Mouse (Mus musculus) CD8-positive naive resting alpha-beta T cell, adult 2 months (primary cell): ENCODE measurements around the gene Gm5640.
"Not testable (repeated sequence)": the region's sequence is repeated elsewhere in the genome, so short reads cannot be mapped to it uniquely, and the experiment has no call there.

Experiments
- DNase-seq, 2 experiments: peaks; one replicate each; pipeline ENCODE4 v3.0.0; 2022; ENCODE audit warnings: low read depth in 2 of 2, low spot score in 2 of 2

The Gm5640 gene

GRCm38 (mm10) chrX:74645466-74646323, at the start of gene Gm5640:
TSS of gene Gm5640 (minus strand) at chrX:74645635.
- DNase-seq, result not testable (repeated sequence)

GRCm38 (mm10) chrX:74646393-74646792, 958 bp upstream of the Gm5640 start:
- not testable (repeated sequence) for DNase-seq

DNA sequence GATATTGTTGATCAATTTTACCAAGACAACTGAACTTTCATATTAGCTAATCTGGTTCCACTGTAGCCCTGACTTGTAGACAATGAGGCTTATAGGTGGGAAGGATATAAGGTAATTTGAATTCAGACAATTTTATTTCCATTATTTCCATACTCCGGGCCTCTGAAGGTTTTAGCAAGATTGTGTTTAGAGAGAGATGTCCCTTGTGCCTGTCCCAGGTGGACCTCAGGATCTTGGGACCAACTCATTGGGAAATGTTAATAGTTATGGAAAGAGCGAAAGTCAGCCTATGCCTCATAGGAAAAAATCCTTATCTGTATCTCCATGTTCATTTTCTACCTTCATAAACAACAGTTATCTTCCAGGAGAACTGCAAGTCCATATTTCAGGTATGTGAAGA, 53.1 kb downstream of the Gm5640 start, which contains the start of gene Olfr1325:
Gene Olfr1325, plus strand, starts transcription at position 301 of the 400 bp plus-strand sequence.
- no peak for DNase-seq
